Mouse (Mus musculus) layer of hippocampus, postnatal 14 days (tissue): ENCODE measurements around the gene Vhl. TPM values are rescaled to one million over a fixed set of nuclear protein-coding genes. Genes with fewer than 3 reads are reported as not detected.

ENCODE experiments used
- total RNA-seq, 2 experiments: library from RNA; stranded (reverse); gene quantifications; 2 replicates each; pipeline ENCODE4 v1.2.3; 2021

The Vhl gene
- total RNA-seq, 2 experiments from 2014 or later, result 51.9 to 54.7 TPM

Other genes with a start within 250 kb of the Vhl start
- gene Tada3, start 246.1 kb upstream of the Vhl start, total RNA-seq, result 10 to 100 TPM; 53.4 to 54.9 TPM
- 100 to 1,000 TPM; 348 to 363 TPM for gene Arpc4, start 245.8 kb upstream of the Vhl start, total RNA-seq
- gene Ttll3, start 234.7 kb upstream of the Vhl start, total RNA-seq, result 10 to 100 TPM; 11.7 to 13.7 TPM
- 10 to 100 TPM; 24.7 to 28.7 TPM for gene Rpusd3, start 204.6 kb upstream of the Vhl start, total RNA-seq
- gene Cidec, start 188.2 kb upstream of the Vhl start, total RNA-seq, result not detected
- gene Jagn1, start 181.4 kb upstream of the Vhl start, total RNA-seq, result 10 to 100 TPM; 45.6 to 53.3 TPM
- under 1 TPM; 0.36 to 0.81 TPM for gene Il17re, start 165.5 kb upstream of the Vhl start, total RNA-seq
- gene Il17rc, start 152.5 kb upstream of the Vhl start, total RNA-seq, result 1 to 10 TPM; 3.4 to 3.8 TPM
- 100 to 1,000 TPM in 1 of 2 experiments, 10 to 100 TPM in 1; 99.5 to 101 TPM for gene Creld1, start 140.7 kb upstream of the Vhl start, total RNA-seq
- gene Prrt3, start 122.0 kb upstream of the Vhl start, total RNA-seq, result 10 to 100 TPM; 45.8 to 48.1 TPM
- gene Emc3, start 92.3 kb upstream of the Vhl start, total RNA-seq, result 10 to 100 TPM; 79.0 to 80.5 TPM
- gene Fancd2, start 92.3 kb upstream of the Vhl start, total RNA-seq, result 1 to 10 TPM; 2.5 to 4.1 TPM
- under 1 TPM; 0.23 to 0.45 TPM for gene Fancd2os, start 23.2 kb upstream of the Vhl start, total RNA-seq
- 100 to 1,000 TPM; 228 to 229 TPM for gene Brk1, start 19.2 kb upstream of the Vhl start, total RNA-seq
- gene Irak2, start 14.5 kb downstream of the Vhl start, total RNA-seq, result 10 to 100 TPM; 19.9 to 20.0 TPM
- 10 to 100 TPM; 66.2 to 72.0 TPM for gene Tatdn2, start 73.1 kb downstream of the Vhl start, total RNA-seq
- under 1 TPM in 1 of 2 experiments, not detected in 1; 0.79 TPM for gene Ghrl, start 95.9 kb downstream of the Vhl start, total RNA-seq
- 10 to 100 TPM; 80.2 to 83.7 TPM for gene Sec13, start 116.8 kb downstream of the Vhl start, total RNA-seq